Mouse (Mus musculus) limb, embryonic 10.5 days (tissue): ENCODE measurements around the gene Cavin2. TPM values are rescaled to one million over a fixed set of nuclear protein-coding genes. Genes with fewer than 3 reads are reported as not detected.

Experiments used
- DNase-seq: peaks from one replicate; pipeline ENCODE4 v3.0.0-alpha.2; 2017; ENCODE audit warnings: low spot score
- H3K27ac ChIP-seq: fragments of 300-500 bp; sonication (generic); 2 replicates; pipeline ENCODE4 v1.5.1; 2016; ENCODE audit warnings: mild to moderate bottlenecking
- H3K27me3 ChIP-seq: fragments of 300-500 bp; sonication (generic); 2 replicates; pipeline ENCODE4 v1.6.1; 2016; ENCODE audit warnings: low read depth, mild to moderate bottlenecking; ENCODE audit not compliant: poor library complexity, severe bottlenecking
- H3K36me3 ChIP-seq: fragments of 300-500 bp; sonication (generic); 2 replicates; pipeline ENCODE4 v1.6.1; 2016; ENCODE audit warnings: mild to moderate bottlenecking, moderate library complexity
- H3K4me1 ChIP-seq: fragments of 300-500 bp; sonication (generic); 2 replicates; pipeline ENCODE4 v1.6.1; 2016
- H3K4me3 ChIP-seq: fragments of 300-500 bp; sonication (generic); 2 replicates; pipeline ENCODE4 v1.5.1; 2016; ENCODE audit warnings: mild to moderate bottlenecking, moderate library complexity
- H3K9me3 ChIP-seq: fragments of 300-500 bp; sonication (generic); replicated peaks from 2 replicates; pipeline ENCODE4 v1.6.1; 2016; ENCODE audit warnings: mild to moderate bottlenecking
- WGBS: fragments of 180-500 bp; shearing (Covaris S2); methylation state at CpG from one replicate; pipeline ENCODE4 v1.1.7; 2016; 5-methylcytosine and 5-hydroxymethylcytosine counted together
- polyA plus RNA-seq: library from polyadenylated mRNA; unstranded; fragments of >200 nt; fragmentation: Nextera tagmentation; extraction: Ambion mirVana; gene quantifications from 2 replicates; pipeline ENCODE4 v1.2.1, GENCODE M21; 2016

Cavin2 gene
- polyA plus RNA-seq: 1.9 and 3.1 TPM in 2 replicates

DNA sequence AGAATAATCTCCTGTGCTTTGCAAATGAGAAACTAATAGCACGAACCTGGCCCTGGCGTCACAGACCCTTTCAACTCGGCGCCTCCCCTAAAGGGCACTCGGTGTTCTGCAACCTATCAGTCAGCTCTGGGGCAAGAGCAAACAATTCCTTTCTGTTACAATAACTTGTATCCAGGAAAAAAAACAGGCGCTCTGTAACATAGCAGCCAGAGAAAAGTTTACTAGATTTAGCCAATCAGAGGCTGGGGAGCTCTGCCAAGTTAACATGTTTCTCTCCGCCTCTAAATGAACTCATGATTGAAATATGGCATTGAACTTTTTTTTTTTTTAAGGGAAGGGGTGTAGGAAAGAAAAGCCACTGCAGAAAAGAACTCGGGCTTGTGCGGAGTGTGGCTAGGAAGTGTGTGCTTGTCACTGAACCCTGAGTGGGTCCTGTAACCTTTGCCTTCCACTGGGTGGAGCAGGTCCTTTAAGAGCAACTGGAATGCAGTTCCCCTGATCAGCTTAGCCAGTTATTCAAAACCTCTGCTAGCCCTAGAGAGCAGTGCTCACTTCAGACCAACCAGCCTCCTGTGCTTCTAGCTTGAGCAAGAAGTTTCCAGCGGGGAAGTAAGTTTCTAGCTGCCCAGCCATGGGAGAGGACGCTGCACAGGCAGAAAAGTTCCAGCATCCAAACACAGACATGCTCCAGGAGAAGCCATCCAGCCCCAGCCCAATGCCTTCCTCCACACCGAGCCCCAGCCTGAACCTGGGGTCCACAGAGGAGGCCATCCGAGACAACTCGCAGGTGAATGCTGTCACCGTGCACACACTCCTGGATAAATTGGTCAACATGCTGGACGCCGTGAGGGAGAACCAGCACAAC, at the start of gene Cavin2:
Gene Cavin2, plus strand, starts transcription at position 372 of the 865 bp plus-strand sequence.
- H3K27me3 ChIP-seq: no peaks in the 10 kb centered on the region
- DNase-seq: peak; percentile 31
- WGBS: 55% methylated on average over 17 of the region's 17 CpGs

DNA sequence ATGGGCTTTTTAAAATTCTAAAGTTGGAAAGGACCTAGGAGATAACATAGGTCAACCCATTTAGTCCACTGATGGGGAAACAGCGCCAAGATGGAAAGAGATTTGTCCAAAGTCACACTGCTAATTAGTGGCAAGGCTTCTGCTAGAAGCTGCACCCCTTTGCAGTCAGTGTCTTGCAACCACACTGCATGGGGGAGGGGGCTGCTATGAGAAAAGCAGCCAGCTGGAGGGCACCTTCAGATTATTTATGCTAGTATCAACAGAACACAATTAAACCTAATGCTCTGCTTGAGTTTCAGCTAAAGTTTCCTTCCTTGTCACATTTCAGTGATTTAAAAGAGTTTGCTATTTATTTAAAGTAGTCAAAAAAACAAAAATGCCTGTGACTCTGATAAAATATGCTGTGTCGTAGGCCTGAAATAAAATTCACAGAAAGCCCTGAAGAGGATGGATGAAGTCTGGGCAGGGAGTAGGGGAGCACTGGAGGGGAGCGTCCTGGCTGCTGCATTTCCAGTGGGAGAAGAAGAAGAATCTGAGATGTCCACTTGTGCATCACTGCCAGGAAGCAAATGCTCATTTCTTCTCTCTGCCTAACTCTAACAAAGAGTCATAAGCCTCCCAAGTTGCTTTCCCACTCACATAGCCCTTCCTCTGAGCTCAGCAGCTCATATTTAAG, 47.5 kb upstream of the Cavin2 start:
- Histone ChIP-seq H3K36me3 (no peaks in the 10 kb centered on the region), H3K4me1 (no peaks in the 10 kb centered on the region), H3K4me3 (no peak overlapping the region), H3K27ac (no peak overlapping the region), H3K27me3 (no peaks in the 10 kb centered on the region), H3K9me3 (no peaks in the 10 kb centered on the region)
- WGBS: 83% methylated on average over 3 of the region's 3 CpGs
- no peak for DNase-seq

More for the DNA sequence above, at the start of gene Cavin2:
- Histone ChIP-seq H3K4me1 (peaks cover 21% of the 10 kb centered on the region), H3K27ac (peak within 1 kb of the TSS; percentile 58), H3K36me3 (no peaks in the 10 kb centered on the region), H3K9me3 (no peaks in the 10 kb centered on the region), H3K4me3 (0 out of 2 replicates have a peak within 1 kb of the TSS, but pooled peaks have one; percentile 18)

DNA sequence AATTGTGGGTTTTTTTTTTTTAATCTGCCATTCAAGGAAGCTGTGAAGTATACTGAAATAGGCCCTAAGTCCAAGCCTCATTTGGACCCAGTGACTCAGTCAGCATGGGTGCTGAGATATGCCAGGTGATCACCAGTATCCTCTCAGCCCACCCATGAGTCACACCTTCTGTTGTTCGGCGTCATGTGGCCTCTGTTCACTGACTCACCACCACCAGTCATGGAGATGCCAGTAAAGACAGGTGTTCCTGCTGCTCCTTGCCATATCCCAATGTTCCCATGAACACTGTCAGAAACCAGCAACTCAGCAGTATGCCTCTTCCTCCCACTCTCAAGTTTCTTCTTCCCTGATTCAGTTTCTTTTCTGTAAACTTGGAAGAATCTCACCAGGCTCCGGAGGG, 45.6 kb upstream of the Cavin2 start:
- Histone ChIP-seq H3K4me1 (no peaks in the 10 kb centered on the region), H3K9me3 (no peaks in the 10 kb centered on the region), H3K27me3 (no peaks in the 10 kb centered on the region), H3K36me3 (no peaks in the 10 kb centered on the region), H3K4me3 (no peak overlapping the region), H3K27ac (no peak overlapping the region)
- DNase-seq: no peak
- 90% methylated on average over 3 of the region's 3 CpGs for WGBS

DNA sequence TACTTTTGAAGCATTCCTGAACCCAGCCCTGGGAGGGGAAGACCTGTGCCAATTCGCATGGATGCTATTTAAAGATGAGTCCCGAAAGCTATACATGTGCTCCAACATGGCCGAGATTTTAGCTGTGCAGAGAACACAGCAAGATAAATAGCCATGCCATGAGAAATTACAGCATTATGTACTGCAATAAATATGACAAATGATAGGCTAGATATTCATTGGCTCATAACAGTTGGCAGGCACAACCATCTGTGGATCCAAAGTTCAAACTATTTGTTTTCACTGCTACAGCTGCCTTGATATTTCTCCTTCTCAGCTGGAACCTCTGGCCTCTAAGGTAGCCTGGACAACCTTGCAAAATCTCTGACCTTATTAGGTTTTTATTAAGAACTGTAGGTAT, 45.1 kb upstream of the Cavin2 start:
- WGBS: 86% methylated on average over 3 of the region's 3 CpGs

DNA sequence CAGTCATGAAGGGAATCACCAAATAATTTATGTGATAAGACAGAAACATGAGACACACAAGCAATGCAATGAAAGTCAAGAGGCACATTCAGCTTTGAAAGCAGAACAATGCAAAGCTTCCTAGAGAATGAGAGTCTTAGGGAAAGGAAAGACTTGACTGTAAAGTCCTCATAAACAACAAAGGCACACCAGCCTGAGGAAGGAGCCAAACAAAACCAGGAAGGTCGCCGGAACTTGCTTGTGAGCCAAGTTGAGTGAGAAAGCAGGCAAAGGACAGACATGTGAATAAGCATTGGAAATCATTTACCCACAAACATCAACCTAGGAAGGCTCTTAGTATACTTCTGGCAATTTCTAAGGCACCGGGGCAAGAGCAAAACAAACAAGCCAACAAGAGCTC, 43.5 kb upstream of the Cavin2 start:
- WGBS: 89% methylated on average over 3 of the region's 3 CpGs
- Histone ChIP-seq H3K9me3 (no peaks in the 10 kb centered on the region), H3K4me1 (no peaks in the 10 kb centered on the region), H3K36me3 (no peaks in the 10 kb centered on the region), H3K4me3 (no peak overlapping the region), H3K27me3 (no peaks in the 10 kb centered on the region), H3K27ac (no peak overlapping the region)
- DNase-seq: no peak

More for the DNA sequence above, 45.1 kb upstream of the Cavin2 start:
- no peak overlapping the region for H3K4me3 ChIP-seq
- no peaks in the 10 kb centered on the region for H3K9me3 ChIP-seq
- no peak for DNase-seq
- H3K27ac ChIP-seq: no peak overlapping the region
- no peaks in the 10 kb centered on the region for H3K4me1 ChIP-seq
- no peaks in the 10 kb centered on the region for H3K36me3 ChIP-seq
- H3K27me3 ChIP-seq: no peaks in the 10 kb centered on the region

DNA sequence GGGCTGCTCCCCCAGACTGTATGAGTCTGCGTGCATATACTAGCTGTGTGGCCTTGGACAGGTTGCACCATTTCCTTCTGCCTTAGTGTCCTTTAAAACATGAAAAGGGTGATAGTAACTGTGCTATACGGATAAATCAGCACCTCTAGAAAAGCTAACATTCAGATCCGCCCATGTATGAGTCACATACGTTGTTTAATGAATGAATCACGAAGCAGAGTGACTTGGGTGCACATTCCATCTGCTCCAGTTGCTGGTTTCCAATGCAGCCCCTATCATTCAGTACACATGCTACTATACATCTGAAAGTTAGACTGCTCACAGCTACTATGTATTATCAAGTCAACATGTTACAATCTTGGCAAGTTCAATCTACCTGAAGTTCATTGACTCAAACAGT, 38.6 kb upstream of the Cavin2 start:
- Histone ChIP-seq H3K4me3 (no peak overlapping the region), H3K9me3 (no peaks in the 10 kb centered on the region), H3K4me1 (no peaks in the 10 kb centered on the region), H3K27ac (no peak overlapping the region), H3K36me3 (no peaks in the 10 kb centered on the region), H3K27me3 (no peaks in the 10 kb centered on the region)
- 90% methylated on average over 5 of the region's 5 CpGs for WGBS
- DNase-seq: no peak

DNA sequence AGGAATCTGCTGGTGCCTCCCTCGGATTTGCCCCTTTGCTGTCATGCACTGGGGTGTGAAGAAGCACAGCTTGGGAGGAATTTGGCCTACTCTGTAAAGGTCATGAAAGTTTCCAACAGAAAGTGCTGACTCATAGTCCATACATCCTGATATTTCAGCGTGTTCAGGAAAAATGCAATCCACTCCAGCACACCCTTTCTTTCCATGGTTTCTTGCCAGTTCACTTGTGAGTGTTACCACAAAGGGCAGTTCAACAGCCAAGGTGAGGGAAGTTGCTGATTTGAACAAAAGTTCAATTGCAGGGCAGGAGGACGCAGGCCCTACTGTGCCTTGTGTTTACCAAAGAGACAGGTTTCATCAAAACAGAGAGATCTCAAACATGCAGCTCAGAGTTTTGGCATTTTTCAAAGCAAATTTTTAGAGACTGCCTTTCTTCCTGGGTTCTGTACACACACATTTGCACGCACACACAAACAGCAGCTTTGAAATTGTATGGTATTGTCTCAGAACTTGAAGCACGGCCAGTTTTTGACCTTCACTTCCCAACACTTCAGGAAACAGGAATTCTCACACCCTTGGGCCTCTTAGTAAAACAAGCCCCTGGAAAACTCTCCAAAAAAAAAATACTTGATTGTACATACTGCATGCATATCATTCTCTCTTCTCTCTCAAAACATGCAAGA, 23.7 kb upstream of the Cavin2 start:
- Histone ChIP-seq H3K36me3 (no peaks in the 10 kb centered on the region), H3K9me3 (no peaks in the 10 kb centered on the region), H3K4me1 (peaks cover 9% of the 10 kb centered on the region), H3K4me3 (no peak overlapping the region), H3K27ac (peak overlapping the region; percentile 44; the same call in 1 of the 2 replicates), H3K27me3 (no peaks in the 10 kb centered on the region)
- WGBS: 67% methylated on average over 5 of the region's 5 CpGs
- no peak for DNase-seq

DNA sequence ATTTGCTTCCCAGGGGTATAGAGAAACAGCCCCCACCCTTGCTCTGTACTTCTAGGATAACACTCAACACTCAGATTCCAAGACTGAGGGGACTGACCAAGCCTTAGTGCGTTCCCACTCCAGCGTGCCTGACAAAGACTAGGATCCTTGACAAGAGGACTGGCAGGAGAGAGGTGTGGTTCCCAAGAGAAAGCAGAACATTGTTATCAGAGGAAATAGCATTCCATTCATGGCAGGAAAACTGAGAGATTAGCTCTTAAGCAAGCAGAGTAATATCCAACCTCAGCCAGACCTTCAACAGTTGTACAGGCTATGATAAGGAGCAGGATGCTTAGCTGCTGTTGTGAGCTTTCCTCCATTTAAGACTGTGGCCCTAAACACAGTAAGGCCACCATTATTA, 23.0 kb upstream of the Cavin2 start:
- no peak for DNase-seq
- 65% methylated on average over 2 of the region's 2 CpGs for WGBS
- peak overlapping the region; percentile 11; the same call in 1 of the 2 replicates for H3K27ac ChIP-seq
- no peaks in the 10 kb centered on the region for H3K9me3 ChIP-seq
- H3K36me3 ChIP-seq: no peaks in the 10 kb centered on the region
- H3K27me3 ChIP-seq: no peaks in the 10 kb centered on the region
- H3K4me1 ChIP-seq: peaks cover 9% of the 10 kb centered on the region
- no peak overlapping the region for H3K4me3 ChIP-seq

DNA sequence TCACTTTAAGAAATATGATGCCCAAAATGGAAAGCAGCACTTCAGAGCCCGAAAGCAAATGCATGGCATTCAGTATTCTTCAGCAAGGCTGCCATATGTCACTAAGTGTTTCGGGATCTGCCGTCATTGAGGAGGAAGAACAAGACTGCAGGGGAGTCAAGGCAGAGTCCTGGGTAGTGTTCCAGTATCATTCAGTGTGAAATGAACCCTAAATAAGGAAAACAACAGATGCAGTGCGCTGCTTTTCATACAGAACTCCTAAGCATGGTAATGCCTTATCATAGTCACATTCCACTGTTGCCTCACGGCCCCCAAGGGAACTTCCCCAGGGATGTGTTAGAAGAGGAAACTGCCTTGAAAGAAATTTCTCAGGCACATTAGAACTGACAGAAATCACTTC, 21.8 kb upstream of the Cavin2 start:
- H3K27ac ChIP-seq: no peak overlapping the region
- H3K27me3 ChIP-seq: no peaks in the 10 kb centered on the region
- no peak overlapping the region for H3K4me3 ChIP-seq
- H3K9me3 ChIP-seq: no peaks in the 10 kb centered on the region
- 48% methylated on average over 5 of the region's 5 CpGs for WGBS
- no peak for DNase-seq
- peaks cover 9% of the 10 kb centered on the region for H3K4me1 ChIP-seq
- no peaks in the 10 kb centered on the region for H3K36me3 ChIP-seq

DNA sequence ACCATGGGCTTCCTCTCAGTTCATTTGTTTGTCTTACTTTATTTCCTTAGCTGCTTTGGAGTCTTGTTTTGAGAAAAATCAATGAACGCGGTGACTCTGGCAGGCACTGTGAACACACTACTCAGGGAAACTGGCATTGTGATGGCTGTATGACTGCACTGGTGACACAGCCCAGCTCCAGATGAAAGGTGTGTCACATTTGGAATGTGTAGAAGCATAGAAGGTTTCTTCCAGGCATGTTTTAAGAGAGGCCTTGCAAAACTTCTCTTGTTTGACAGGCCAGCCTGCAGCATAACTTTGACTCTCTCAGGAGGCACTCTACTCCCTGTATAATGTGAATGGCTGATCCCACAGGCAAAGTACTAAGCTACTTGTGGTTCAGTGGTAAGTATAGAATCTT, 20.7 kb upstream of the Cavin2 start:
- DNase-seq: no peak
- Histone ChIP-seq H3K27ac (no peak overlapping the region), H3K36me3 (no peaks in the 10 kb centered on the region), H3K4me3 (no peak overlapping the region), H3K9me3 (no peaks in the 10 kb centered on the region), H3K4me1 (peaks cover 11% of the 10 kb centered on the region), H3K27me3 (no peaks in the 10 kb centered on the region)
- WGBS: 89% methylated on average over 2 of the region's 2 CpGs

DNA sequence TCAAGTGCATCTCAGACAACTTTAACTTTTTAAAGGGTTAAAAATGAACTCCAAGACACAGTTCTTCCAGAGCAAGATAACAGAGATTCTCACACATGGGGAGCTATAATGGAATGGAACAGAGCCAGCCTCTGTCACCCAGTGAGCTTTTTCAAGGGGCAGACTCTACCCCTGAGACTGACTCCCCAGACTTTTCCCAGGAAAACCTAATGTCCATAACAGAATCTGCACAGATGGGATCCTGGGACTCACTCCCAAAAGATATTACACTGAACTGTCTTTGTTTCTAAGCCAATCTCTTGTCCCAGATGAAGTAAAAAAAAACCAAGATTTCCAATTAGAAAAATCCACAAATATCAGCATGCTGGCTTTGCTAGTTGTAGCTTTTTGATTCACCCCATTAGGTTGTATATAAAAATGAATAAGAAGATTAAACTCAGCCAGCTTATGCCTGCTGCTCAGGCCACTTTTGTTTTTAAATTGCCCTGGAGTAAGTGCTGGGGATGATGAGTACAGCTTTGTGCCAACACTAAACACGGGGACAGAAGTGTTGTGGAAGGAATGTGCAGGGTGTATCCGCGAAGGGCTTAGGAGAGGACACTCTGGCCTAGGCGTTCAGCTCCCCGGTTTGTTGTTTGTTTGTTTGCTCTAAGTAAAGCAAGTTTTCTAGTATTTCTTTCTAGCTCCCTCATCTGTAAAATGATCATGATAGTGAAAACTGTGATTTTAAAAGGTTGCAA, 18.6 kb upstream of the Cavin2 start:
- DNase-seq: no peak
- WGBS: 78% methylated on average over 5 of the region's 5 CpGs
- Histone ChIP-seq H3K9me3 (no peaks in the 10 kb centered on the region), H3K4me3 (no peak overlapping the region), H3K36me3 (no peaks in the 10 kb centered on the region), H3K27me3 (no peaks in the 10 kb centered on the region), H3K27ac (no peak overlapping the region), H3K4me1 (peaks cover 19% of the 10 kb centered on the region)

DNA sequence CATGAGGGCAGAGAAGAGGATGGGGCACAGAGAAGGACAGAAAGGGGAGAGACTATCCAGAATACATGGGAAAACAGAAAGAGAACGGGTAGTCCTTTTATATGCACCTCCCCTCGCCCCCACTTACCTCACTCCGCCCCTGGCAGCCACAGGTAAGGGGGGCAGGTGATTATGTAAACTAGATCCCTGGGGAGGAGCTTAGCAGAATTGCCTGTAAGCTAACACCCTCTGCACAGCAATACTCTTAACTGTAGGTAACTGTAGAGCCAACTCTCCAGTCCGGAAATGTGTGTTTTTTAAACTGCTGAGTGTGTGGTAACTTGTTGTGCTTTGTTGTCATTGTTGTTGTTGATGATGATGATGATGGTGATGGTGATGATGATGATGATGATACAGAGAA, 17.1 kb upstream of the Cavin2 start:
- Histone ChIP-seq H3K36me3 (no peaks in the 10 kb centered on the region), H3K4me3 (no peak overlapping the region), H3K27ac (no peak overlapping the region), H3K9me3 (no peaks in the 10 kb centered on the region), H3K4me1 (peaks cover 19% of the 10 kb centered on the region), H3K27me3 (no peaks in the 10 kb centered on the region)
- WGBS: 42% methylated on average over 4 of the region's 4 CpGs
- DNase-seq: no peak
